Mouse (Mus musculus) hematopoietic stem cell, adult 5-6 weeks (primary cell): ENCODE measurements around the gene Klhl30. TPM values are rescaled to one million over a fixed set of nuclear protein-coding genes. Genes with fewer than 3 reads are reported as not detected.

Source experiments
- ATAC-seq, 2 experiments: fragments of 125-278 bp in 1 of 2; replicated peaks in 1 of 2; 2 replicates each; pipeline ENCODE4 v1.8.0; 2016 to 2017; ENCODE audit warnings: inconsistent platforms in 2 of 2, mild to moderate bottlenecking in 2 of 2, moderate number of reproducible peaks in 2 of 2, low read depth in 1 of 2, moderate TSS enrichment in 1 of 2; ENCODE audit not compliant: low FRiP score in 2 of 2, poor library complexity in 2 of 2, severe bottlenecking in 2 of 2, insufficient read depth in 1 of 2, low TSS enrichment in 1 of 2
- total RNA-seq: library from RNA; stranded (forward); fragments of 172-1452, 232-1000 nt; gene quantifications from 2 replicates; pipeline ENCODE4 v1.2.3, GENCODE M21; 2017

Klhl30 gene
- total RNA-seq, 1 experiment from 2014 or later = 0.69 TPM

DNA sequence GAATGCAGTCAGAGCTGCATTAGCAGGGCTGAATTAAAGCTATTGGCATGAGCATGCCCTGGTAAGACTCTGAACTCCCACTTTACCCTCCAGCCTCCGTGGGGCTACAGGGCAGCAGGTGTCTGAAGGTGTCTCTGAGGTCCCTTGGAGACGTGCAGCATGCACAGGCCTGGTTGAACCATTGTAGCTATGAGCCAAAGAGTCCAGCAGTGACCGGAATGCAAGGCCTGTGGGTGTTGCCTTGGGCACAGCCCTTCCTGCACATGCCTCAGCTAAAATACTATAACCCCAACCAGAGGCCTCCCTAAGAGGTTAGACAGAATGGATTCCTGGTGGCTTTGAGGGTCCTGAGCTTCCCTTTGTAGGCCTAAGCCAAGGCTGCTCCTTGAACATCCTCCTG is 433 bp downstream of the Klhl30 start:
- ATAC-seq = no peak

DNA sequence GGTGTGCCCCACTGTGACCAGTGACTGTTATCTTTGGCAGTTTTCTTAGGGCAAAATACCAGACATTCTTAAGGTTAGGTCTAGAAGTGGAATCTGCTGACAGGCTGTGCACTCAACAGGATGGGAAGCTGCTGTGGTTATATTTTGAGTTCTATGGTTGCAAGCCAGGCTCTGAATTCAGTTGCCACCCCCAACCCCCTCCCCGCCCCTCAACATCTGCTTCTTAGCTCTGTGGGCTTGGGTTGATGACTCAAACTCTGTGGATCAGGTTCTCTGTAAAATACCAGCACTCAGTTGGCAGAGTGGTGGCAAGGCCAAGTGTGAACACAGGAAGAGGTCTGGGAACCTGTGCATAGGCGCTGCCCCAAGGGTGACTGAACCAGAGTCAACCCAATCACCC is 1.5 kb downstream of the Klhl30 start:
- no peak for ATAC-seq

DNA sequence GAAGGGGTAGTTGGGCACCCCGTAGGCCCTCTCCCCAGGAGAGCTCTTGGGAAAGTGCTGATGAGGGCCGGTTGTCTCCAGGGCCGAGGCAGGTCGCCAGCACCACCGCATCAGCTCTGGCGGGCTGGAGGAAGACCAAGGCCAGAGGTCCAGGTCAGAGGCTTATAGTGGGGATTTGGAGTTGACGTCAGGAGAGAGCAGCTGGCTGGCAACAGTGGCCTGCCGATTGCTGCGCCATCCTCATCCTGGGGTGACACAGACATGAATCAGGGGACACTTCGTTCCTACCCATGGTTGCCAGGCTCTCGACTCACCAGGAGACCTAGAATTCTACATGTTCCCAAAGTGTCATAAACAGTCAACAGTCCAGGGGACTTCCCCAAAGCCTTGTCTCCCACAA is 5.3 kb downstream of the Klhl30 start:
- no peak for ATAC-seq

DNA sequence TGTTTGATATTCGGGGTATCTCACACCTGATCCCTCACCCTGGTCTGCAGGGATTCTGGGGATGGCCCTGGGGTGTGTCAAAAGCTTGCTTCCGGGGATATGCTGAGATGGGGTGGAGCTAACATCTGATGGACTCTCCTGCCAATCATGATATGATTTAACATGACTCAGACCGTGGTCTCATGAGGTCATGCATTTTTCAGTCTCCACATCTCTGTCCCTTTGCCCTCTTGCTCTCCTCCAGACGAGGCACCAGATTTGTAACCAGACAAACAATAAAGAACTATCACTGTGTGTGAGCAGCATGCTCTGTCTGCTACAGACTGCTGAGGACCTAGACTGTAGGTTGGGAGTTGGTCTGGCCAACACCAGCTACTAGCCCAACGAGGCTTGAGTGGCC is 11.3 kb downstream of the Klhl30 start:
- no peak for ATAC-seq

DNA sequence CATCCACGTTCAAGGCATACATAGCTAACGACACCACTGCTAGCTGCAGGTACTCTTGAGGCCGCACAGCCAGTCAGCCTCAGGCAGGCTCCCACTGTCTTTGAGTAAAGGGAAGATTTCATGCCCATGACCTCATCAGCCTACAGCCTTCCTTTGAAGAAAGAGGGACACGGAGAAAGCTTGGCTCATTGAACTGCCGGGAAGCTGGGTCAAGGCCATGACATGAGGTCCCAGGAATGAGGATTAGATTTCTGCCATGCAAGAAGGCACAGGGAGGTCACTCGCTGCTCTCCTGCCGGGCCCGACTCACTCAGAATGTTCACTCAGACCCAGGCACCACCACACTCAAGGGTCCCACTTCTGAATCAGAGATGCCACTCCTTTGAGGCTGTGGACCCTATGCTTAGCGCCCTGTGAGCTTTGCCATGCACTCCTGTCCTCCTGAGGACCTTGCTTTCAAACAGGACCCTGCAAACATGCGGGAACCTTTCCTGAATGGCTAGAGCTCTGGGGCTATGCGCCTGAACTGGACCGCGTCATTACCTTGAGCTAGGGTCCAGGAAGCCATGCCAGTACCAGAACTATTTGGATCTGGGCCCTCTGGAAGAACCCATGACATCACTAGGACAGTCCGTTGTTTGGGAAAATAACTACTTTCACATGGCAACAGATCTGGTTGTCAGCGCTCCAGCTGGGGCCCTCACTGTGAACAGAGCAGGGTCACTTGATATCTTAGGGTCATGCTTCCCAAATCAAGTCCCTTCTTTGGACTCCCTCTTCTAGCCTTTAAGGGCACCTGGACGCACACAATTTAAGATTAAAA is 14.2 kb downstream of the Klhl30 start:
- ATAC-seq = no peak

DNA sequence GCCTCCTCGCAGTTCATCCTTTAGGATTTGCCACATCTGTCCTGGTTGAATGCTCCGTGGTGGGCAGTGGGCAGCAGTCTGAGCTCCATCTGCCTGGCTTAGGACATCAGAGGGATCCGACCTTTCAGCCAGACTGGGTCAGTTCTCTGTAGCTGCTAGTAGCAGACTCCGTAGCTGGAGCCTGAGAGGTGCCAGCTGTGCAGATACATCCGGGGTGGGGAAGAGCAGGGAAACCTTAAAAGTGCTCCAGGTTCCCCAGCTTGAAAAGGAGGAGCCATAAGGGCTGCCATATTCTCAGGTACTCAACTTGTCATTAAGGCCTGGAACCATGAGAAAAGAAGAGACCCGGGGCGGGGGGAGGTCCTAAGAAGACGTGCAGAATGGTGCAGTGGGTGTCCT is 15.0 kb downstream of the Klhl30 start:
- no peak for ATAC-seq

DNA sequence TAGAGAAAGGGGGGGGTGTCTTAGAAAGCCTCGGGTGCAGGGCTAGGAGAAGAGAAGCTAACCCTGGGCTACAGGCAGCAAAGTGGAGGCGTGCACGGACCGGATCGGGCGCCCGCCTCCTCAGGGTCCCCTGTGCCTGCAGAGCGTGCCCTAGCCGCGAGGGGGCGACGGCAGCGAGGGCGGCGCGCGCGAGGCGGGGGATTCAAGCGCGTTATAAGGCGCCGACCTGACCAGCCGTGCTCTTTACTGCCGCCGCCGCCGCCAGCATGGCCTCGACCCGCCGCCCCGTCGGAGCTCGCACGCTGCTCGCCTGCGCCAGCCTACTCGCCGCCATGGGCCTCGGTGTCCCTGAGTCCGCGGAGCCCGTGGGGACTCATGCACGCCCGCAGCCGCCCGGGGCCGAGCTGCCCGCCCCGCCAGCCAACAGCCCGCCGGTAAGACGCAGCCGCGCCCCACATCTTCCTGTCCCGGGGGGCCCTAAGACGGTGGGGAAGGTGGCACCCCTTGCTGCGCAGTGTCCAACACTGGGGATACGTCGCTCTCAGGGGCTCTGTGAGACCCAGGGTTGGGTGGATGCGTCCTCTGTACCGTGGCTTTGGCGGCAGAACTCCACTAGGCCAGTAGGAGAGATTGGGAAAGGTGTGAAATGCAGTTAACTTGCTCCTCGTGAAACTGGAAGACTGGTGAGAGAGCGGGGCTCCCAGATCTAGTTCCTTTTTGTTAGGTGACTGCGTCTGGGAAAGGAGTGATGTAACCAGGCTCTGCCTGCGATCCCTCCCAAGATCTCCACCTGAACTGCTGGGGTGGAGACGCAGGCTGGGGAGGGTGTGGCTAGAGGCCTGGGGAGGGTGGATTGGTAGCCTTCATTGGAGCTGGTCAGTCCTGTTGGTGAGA is 15.6 kb downstream of the Klhl30 start, which contains the start of gene Erfe:
Gene Erfe (plus strand): TSS at position 216 of the 894 bp plus-strand sequence.
- ATAC-seq = peak; percentile 63 to 76

DNA sequence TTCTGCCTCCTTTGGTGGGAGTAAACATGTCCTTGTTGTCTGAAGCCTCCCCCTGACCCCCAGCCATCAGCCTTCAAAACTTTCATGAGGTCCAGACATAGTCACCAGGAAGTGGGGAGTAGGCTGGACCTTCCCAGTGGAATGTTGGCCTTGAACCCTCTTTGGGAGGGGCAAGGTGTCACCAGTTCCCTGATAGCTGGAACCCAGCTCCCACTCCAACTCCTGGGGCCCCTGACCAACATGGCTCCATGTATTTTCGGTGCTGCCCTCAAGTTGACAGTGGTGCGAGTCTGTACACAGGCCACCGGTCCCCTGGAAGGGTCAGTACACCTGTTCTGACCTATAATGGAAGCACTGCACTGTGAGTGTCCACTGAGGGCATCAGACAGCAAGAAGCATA is 16.5 kb downstream of the Klhl30 start:
- no peak for ATAC-seq

DNA sequence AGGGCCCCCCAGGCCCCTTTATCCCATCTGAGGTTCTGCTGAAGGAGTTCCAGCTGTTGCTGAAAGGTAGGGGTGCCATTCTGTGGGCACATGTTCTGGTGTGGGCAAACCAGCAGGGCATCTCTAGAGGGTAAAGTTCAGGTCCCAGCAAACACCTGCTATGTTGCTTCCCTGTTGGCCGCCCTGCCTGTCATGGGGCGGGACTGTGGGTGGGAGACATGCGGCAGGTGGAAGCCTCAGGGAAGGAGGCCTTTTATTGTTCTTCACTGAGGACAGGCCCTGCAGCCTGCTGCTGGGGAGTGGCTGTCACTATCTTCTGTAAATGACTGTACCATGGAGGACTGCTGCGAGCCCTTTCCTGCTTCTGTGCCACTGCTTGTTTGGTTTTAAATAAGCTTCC is 18.6 kb downstream of the Klhl30 start:
- ATAC-seq = no peak

DNA sequence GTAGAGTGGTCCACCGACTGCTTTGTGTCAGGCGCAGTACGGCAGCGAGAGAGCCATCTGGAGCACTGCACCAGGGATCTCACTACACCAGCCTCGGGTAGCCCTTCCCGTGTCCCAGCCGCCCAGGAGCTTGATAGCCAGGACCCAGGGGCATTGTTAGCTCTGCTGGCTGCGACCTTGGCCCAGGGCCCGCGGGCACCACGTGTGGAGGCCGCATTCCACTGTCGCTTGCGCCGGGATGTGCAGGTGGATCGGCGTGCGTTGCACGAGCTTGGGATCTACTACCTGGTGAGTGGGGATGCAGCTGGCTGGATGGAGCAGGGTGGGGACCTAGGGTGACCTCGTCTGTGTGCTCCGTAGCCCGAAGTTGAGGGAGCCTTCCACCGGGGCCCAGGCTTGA is 19.2 kb downstream of the Klhl30 start:
- ATAC-seq = no peak

DNA sequence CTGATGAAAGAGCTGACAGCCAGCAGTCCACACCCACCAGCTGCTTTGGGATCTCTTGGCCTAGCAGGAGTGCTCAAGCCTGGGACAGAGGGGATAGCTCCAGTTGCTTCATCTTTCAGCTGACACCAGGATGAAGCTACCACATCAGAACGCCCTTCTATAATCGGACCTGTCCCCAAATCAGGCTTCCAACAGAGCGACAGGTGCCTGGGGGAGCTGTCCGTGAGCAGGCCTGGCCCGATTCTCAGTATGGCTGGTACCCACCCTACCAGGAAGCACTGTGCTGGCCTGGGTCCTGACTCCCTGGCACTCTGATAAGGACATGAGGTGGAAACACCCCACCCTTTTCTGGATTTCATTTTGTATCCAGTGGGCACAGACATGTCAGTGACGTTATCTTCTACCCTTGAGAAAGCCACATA is 22.6 kb downstream of the Klhl30 start:
- peak in 1 of 2 experiments; percentile 37; a peak in 1 of 4 replicates for ATAC-seq

DNA sequence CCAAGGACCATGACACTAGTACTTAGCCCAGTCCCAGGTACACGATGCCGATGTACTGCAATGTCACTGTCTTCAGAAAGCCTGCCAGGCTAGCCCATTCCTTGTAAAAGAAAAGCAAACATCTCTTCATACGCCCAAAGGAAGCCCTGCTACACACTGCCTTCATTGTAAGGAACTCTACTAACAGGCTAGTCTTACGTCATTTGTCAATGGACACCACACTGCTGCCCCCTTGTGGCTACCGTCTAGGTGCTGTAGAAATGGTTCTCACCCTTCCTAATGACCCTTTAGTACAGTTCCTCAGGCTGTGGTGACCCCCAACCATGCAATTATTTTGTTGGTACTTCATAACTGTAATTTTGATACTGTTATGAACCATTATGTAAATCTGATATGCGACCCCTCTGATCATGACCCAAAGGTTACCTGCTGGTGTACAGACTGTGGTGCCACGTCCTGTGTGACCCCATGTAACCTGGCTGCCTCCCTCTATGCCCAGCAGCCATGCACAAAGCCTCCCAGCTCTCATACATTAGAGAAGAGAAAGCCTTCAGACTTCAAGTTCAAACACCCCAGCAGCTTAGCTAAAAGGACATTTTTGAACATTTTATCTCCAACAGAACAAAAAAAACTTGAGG is 29.8 kb downstream of the Klhl30 start:
- ATAC-seq = peak; percentile 72 to 91

DNA sequence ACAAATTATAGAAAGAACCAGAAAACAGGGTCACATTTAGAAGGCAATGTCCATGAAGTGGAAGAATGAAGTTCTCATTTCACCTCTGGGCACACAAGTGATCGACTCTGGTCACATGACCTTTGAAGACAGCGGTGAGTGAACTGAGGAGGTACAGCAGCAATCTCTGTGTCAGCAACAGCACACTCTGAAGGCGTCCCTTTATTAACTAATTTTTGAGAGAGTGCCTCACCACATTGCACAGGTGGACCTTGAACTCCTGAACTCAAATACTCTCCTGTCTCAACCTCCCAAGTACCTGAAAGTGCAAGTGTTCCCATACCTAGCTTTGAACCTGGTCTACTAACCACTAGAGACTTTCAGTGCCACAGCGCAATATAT is 30.3 kb downstream of the Klhl30 start:
- ATAC-seq = no peak

DNA sequence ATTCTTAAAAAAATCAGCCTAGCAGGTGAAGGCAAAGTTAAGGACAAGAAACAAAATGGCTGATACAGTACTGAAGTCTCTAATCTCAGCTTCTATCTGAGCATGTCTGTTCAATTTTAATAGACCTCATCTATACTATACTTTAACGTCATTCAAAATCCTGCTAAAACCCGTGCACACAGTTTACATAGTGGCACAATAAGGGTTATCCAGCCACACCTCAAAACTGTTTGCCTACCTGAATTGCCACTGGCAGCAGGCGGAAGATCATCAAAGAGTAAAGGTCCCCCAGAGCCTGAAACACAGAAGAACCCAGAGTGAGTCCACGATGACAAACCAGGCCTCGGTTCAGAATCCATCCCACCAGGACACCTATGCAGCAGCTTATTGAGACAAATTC is 39.6 kb downstream of the Klhl30 start:
- ATAC-seq = no peak

DNA sequence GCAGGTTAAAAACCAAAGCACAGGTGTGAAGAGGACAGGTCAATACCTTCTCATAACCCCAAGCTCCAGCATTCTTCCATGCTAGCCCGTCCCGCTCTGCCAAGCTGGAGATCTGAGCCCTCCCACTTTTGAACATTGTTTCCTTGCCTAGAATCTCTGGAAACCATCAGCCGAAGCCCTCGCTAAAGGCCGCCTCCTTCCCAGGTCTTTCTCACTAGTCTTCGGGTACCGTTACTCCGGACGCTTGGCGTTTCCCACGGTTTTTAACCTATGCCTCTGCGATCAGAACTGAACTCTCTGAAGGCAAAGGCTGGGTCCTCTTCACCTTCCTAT is 47.1 kb downstream of the Klhl30 start:
- no peak for ATAC-seq

DNA sequence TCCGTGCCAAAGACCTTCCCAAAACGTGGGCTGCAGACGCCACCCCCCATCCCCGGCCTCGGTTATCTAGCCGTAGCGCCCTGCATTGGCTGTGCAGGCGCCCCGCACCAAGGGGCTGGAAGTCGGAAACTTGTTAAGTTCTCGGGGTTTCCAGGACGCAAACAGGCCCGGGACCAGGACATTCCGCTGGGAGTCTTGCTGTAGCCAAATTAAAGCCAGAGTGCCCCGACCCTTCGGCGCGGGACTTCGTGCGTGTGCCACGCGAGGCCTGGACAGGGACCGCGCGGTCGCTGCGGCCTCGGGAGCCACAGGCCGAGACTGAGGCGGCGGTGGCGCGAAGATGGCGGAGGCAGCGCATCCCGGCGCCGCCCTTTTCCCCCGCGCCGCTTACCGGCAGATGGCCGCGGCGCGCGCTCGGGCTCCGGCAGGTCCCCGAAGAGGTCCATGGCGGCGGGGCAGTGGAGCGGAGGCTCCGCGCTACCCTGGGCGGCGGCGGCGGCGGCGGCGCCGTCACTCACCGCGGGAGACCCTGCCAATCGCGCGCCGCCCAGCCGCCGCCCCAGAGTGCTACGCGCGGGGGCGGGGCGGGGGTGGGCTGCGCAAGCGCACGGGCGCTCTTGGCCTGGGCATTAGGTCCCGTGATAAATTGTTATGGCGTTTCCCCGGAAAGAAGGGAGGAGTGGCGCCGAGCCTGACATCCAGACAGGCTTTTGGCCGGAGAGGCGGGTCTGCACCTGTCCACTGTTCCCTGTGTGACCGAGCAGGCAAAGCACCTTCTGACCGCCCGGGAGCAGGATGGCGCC is 47.6 kb downstream of the Klhl30 start, which contains the start of gene Ilkap:
Gene Ilkap (minus strand): TSS at position 556 of the 803 bp plus-strand sequence.
- peak; percentile 62 to 88 for ATAC-seq

DNA sequence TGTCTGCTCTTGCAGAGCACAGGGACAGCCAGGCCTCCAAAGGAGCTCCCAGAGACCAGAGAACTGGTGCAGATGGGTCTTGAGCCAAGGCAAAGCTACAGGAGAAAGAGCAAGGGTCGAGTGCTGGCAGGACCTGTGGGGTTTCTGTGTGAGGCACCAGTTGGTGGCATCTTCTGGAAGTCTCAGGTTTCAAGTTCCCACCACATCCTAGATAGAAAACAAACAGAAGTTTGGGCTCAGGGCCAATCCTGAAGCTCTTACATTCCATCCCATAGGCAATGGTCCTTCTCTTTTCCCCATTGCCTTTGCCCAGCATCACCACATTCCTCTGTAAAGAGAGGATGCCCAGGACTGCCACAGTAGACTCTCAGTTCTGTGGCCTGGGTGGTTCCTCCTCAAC is 54.2 kb downstream of the Klhl30 start:
- no peak for ATAC-seq
